Mouse (Mus musculus) lung, embryonic 15.5 days (tissue): ENCODE data around the gene Adgrl4. TPM values are rescaled to one million over a fixed set of nuclear protein-coding genes. Genes with fewer than 3 reads are reported as not detected.

Source experiments
- ATAC-seq: fragments of 200-750 bp; cut with Nextera tagmentation; 2 replicates; pipeline ENCODE4 v1.8.0; 2017; ENCODE audit warnings: moderate number of reproducible peaks, borderline replicate concordance; ENCODE audit not compliant: low FRiP score, low TSS enrichment; ENCODE audit errors: extremely low read depth
- H3K27ac ChIP-seq: fragments of 300-500 bp; sonication (generic); 2 replicates; pipeline ENCODE4 v1.5.1; 2015; ENCODE audit warnings: moderate library complexity, mild to moderate bottlenecking, inconsistent platforms
- H3K27me3 ChIP-seq: fragments of 300-500 bp; sonication (generic); 2 replicates; pipeline ENCODE4 v1.6.1; 2015; ENCODE audit warnings: inconsistent platforms
- H3K36me3 ChIP-seq: fragments of 300-500 bp; sonication (generic); 2 replicates; pipeline ENCODE4 v1.6.1; 2015; ENCODE audit warnings: inconsistent platforms
- H3K4me1 ChIP-seq: fragments of 300-500 bp; sonication (generic); 2 replicates; pipeline ENCODE4 v1.6.1; 2015; ENCODE audit warnings: inconsistent platforms
- H3K4me2 ChIP-seq: fragments of 300-500 bp; sonication (generic); 2 replicates; pipeline ENCODE4 v1.6.1; 2015; ENCODE audit warnings: inconsistent platforms, mild to moderate bottlenecking, moderate library complexity
- H3K4me3 ChIP-seq: fragments of 300-500 bp; sonication (generic); 2 replicates; pipeline ENCODE4 v1.5.1; 2015; ENCODE audit warnings: mild to moderate bottlenecking, inconsistent platforms
- H3K9ac ChIP-seq: fragments of 300-500 bp; sonication (generic); 2 replicates; pipeline ENCODE4 v1.6.1; 2015; ENCODE audit warnings: inconsistent platforms
- H3K9me3 ChIP-seq: fragments of 300-500 bp; sonication (generic); 2 replicates; pipeline ENCODE4 v1.6.1; 2016; ENCODE audit warnings: inconsistent platforms
- WGBS: fragments of 180-500 bp; shearing (Covaris S2); methylation state at CpG from one replicate; pipeline ENCODE4 v1.1.7; 2015; 5-methylcytosine and 5-hydroxymethylcytosine counted together
- polyA plus RNA-seq: library from polyadenylated mRNA; unstranded; fragments of >200 nt; fragmentation: Nextera tagmentation; extraction: Ambion mirVana; gene quantifications from 2 replicates; pipeline ENCODE4 v1.2.1, GENCODE M21; 2015

Gene Adgrl4
- polyA plus RNA-seq = 20.9 and 23.9 TPM in 2 replicates

- no peaks in the 10 kb centered on the region for H3K27me3 ChIP-seq
- H3K4me2 ChIP-seq = peak within 1 kb of the TSS; percentile 55
- H3K9me3 ChIP-seq = no peaks in the 10 kb centered on the region
- H3K4me1 ChIP-seq = no peaks in the 10 kb centered on the region
- 5% methylated on average over 17 of the region's 17 CpGs for WGBS
- ATAC-seq = peak; percentile 88
- H3K27ac ChIP-seq = peak within 1 kb of the TSS; percentile 66
- H3K4me3 ChIP-seq = peak within 1 kb of the TSS; percentile 36
- H3K36me3 ChIP-seq = no peaks in the 10 kb centered on the region
- peak within 1 kb of the TSS; percentile 27; the same call in 1 of the 2 replicates for H3K9ac ChIP-seq
These were observed at the start of gene Adgrl4 for GRCm38 (mm10) chr3:151437693-151438092. Adgrl4 (plus strand) TSS chr3:151437887.

GRCm38 (mm10) chr3:151390912-151391311 lies 46.8 kb upstream of the Adgrl4 start:
- no peak overlapping the region for H3K4me3 ChIP-seq
- no peaks in the 10 kb centered on the region for H3K36me3 ChIP-seq
- no peak for ATAC-seq
- H3K4me1 ChIP-seq = no peaks in the 10 kb centered on the region
- no peak overlapping the region for H3K4me2 ChIP-seq
- no peaks in the 10 kb centered on the region for H3K9me3 ChIP-seq
- H3K27me3 ChIP-seq = no peaks in the 10 kb centered on the region
- no peak overlapping the region for H3K27ac ChIP-seq
- H3K9ac ChIP-seq = no peak overlapping the region

GRCm38 (mm10) chr3:151392891-151393290 lies 44.8 kb upstream of the Adgrl4 start:
- Histone ChIP-seq H3K9me3 (no peaks in the 10 kb centered on the region), H3K36me3 (no peaks in the 10 kb centered on the region), H3K27me3 (no peaks in the 10 kb centered on the region), H3K27ac (no peak overlapping the region), H3K4me3 (no peak overlapping the region), H3K4me2 (no peak overlapping the region), H3K9ac (no peak overlapping the region), H3K4me1 (no peaks in the 10 kb centered on the region)
- ATAC-seq = no peak
- WGBS = 85% methylated on average over 4 of the region's 4 CpGs

DNA sequence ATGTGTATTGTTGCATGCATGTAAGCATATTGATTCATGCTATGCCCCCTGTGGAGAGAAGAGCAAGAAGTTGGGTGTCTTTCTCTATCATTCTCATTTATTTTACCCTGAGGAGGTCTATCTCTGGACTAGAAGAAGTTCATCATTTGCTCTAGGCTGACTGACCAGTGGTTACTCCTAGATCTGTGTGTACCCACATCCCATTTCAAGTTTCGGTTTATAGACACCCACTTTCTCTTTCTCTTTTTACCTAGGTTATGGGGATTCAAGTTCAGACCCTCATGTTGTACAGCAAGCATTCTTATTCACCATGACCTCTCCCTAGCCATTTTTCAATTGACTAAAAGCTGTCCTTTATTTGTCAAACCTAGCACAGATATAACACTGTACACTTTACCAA lies 44.4 kb upstream of the Adgrl4 start:
- Histone ChIP-seq H3K9ac (no peak overlapping the region), H3K27ac (no peak overlapping the region), H3K27me3 (no peaks in the 10 kb centered on the region), H3K4me2 (no peak overlapping the region), H3K4me3 (no peak overlapping the region), H3K9me3 (no peaks in the 10 kb centered on the region), H3K4me1 (no peaks in the 10 kb centered on the region), H3K36me3 (no peaks in the 10 kb centered on the region)
- 81% methylated on average over 1 of the region's 1 CpGs for WGBS
- ATAC-seq = no peak

GRCm38 (mm10) chr3:151399270-151399669 lies 38.4 kb upstream of the Adgrl4 start:
- H3K27me3 ChIP-seq = no peaks in the 10 kb centered on the region
- no peaks in the 10 kb centered on the region for H3K4me1 ChIP-seq
- peak; percentile 42; the same call in 1 of the 2 replicates for ATAC-seq
- H3K9ac ChIP-seq = no peak overlapping the region
- H3K9me3 ChIP-seq = no peaks in the 10 kb centered on the region
- no peak overlapping the region for H3K4me2 ChIP-seq
- H3K36me3 ChIP-seq = no peaks in the 10 kb centered on the region
- no peak overlapping the region for H3K4me3 ChIP-seq
- WGBS = 77% methylated on average over 1 of the region's 1 CpGs
- no peak overlapping the region for H3K27ac ChIP-seq

GRCm38 (mm10) chr3:151411031-151411430 lies 26.7 kb upstream of the Adgrl4 start:
- WGBS = 70% methylated on average over 2 of the region's 2 CpGs
- Histone ChIP-seq H3K4me2 (no peak overlapping the region), H3K27ac (no peak overlapping the region), H3K4me1 (no peaks in the 10 kb centered on the region), H3K4me3 (no peak overlapping the region), H3K27me3 (no peaks in the 10 kb centered on the region), H3K9me3 (no peaks in the 10 kb centered on the region), H3K36me3 (no peaks in the 10 kb centered on the region), H3K9ac (no peak overlapping the region)
- no peak for ATAC-seq

- ATAC-seq = no peak
- no peaks in the 10 kb centered on the region for H3K36me3 ChIP-seq
- no peak overlapping the region for H3K27ac ChIP-seq
- H3K4me3 ChIP-seq = no peak overlapping the region
- no peaks in the 10 kb centered on the region for H3K4me1 ChIP-seq
- H3K9me3 ChIP-seq = no peaks in the 10 kb centered on the region
- H3K27me3 ChIP-seq = no peaks in the 10 kb centered on the region
- H3K9ac ChIP-seq = no peak overlapping the region
- H3K4me2 ChIP-seq = no peak overlapping the region
- WGBS = 92% methylated on average over 4 of the region's 4 CpGs
These were observed 26.2 kb upstream of the Adgrl4 start for GRCm38 (mm10) chr3:151411488-151411887.

- no peaks in the 10 kb centered on the region for H3K9me3 ChIP-seq
- H3K9ac ChIP-seq = no peak overlapping the region
- no peaks in the 10 kb centered on the region for H3K27me3 ChIP-seq
- no peak overlapping the region for H3K4me3 ChIP-seq
- no peak for ATAC-seq
- H3K4me2 ChIP-seq = no peak overlapping the region
- H3K36me3 ChIP-seq = no peaks in the 10 kb centered on the region
- H3K4me1 ChIP-seq = no peaks in the 10 kb centered on the region
- H3K27ac ChIP-seq = no peak overlapping the region
These were observed 20.8 kb upstream of the Adgrl4 start for GRCm38 (mm10) chr3:151416931-151417330.

- no peak for ATAC-seq
- Histone ChIP-seq H3K36me3 (no peaks in the 10 kb centered on the region), H3K27ac (no peak overlapping the region), H3K27me3 (no peaks in the 10 kb centered on the region), H3K4me1 (no peaks in the 10 kb centered on the region), H3K9me3 (no peaks in the 10 kb centered on the region), H3K4me3 (no peak overlapping the region), H3K4me2 (no peak overlapping the region), H3K9ac (no peak overlapping the region)
- 43% methylated on average over 12 of the region's 12 CpGs for WGBS
These were observed 19.8 kb upstream of the Adgrl4 start for GRCm38 (mm10) chr3:151417688-151418572.

DNA sequence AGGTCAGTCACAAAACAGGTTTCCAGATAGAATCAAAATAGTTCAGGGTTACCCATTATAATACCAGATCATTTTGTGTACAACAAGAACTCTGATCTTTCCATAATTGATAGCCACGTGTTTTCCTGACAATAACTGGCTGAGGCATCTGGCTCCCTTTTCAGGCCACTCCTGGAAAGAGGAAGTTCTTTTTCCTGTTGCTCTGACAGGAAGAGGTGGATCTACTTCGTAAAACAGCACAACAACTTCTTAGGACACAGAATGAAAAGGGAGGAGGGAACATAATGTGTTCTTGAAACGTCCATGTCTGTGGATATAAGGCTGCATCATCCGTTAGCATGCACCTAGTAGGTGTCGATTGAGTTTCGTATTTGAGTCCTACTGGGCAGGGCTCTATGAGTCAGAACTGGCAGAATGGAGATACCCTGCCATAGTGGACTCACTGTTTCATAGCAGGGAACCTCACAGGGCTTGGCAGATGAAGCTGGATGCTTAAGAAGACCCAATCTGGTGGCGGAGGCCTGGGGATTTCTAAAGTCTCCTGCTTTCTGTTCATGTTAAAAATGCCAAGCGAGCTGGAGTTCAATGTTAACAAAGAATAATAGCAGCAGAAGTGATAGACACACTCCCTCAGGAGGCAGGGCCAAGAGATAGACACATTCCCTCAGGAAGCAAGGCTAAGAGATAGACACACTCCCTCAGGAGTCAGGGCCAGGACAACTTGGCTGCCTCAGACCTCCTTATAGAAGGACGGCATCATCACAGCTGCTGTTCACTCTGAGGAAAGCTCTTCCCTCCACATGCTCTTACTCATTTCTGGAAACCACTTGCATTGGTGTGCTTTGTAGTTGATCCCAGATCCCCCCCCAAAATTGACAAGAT lies 13.1 kb upstream of the Adgrl4 start:
- Histone ChIP-seq H3K9ac (no peak overlapping the region), H3K4me2 (no peak overlapping the region), H3K27me3 (no peaks in the 10 kb centered on the region), H3K27ac (no peak overlapping the region; the same call in 1 of the 2 replicates), H3K36me3 (no peaks in the 10 kb centered on the region), H3K4me1 (no peaks in the 10 kb centered on the region), H3K4me3 (no peak overlapping the region), H3K9me3 (no peaks in the 10 kb centered on the region)
- 67% methylated on average over 9 of the region's 9 CpGs for WGBS
- no peak for ATAC-seq

DNA sequence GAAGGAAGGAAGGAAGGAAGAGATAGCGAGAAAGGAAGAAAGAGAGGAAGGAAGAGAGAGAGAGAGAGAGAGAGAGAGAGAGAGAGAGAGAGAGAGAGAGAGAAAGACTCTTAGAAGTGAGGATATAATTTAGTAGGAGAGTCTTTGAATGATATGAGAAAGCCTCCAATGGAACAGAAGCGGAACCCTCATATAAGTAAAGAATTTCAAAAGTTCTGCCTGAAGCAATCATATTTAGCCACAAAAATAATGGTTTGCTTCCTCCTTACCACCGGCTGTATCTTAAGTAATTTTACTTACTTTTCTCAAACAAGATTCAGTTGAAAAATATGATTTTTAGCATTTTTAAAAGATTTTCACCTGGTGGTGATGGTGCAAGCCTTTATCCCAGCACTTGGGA lies 7.6 kb upstream of the Adgrl4 start:
- no peak overlapping the region for H3K4me2 ChIP-seq
- H3K27ac ChIP-seq = no peak overlapping the region
- H3K36me3 ChIP-seq = no peaks in the 10 kb centered on the region
- H3K9me3 ChIP-seq = no peaks in the 10 kb centered on the region
- ATAC-seq = no peak
- H3K4me3 ChIP-seq = no peak overlapping the region
- H3K27me3 ChIP-seq = no peaks in the 10 kb centered on the region
- H3K9ac ChIP-seq = no peak overlapping the region
- no peaks in the 10 kb centered on the region for H3K4me1 ChIP-seq
- WGBS = 87% methylated on average over 3 of the region's 3 CpGs

GRCm38 (mm10) chr3:151431507-151431906 lies 6.2 kb upstream of the Adgrl4 start:
- Histone ChIP-seq H3K4me2 (no peak overlapping the region), H3K9ac (no peak overlapping the region), H3K4me1 (no peaks in the 10 kb centered on the region), H3K27ac (no peak overlapping the region), H3K27me3 (no peaks in the 10 kb centered on the region), H3K4me3 (no peak overlapping the region), H3K36me3 (no peaks in the 10 kb centered on the region), H3K9me3 (no peaks in the 10 kb centered on the region)
- no peak for ATAC-seq
- WGBS = 62% methylated on average over 2 of the region's 2 CpGs
